Mouse (Mus musculus) forebrain, embryonic 15.5 days (tissue): Measurements from ENCODE around the gene Gm49337. TPM values are rescaled to one million over a fixed set of nuclear protein-coding genes. Genes with fewer than 3 reads are reported as not detected.

ENCODE experiments used
- ATAC-seq: fragments of 200-750 bp; cut with Nextera tagmentation; replicated peaks from 2 replicates; pipeline ENCODE4 v1.8.0; 2017; ENCODE audit warnings: mild to moderate bottlenecking, moderate TSS enrichment, moderate library complexity
- H3K27ac ChIP-seq: fragments of 300-500 bp; sonication (generic); replicated peaks from 2 replicates; pipeline ENCODE4 v1.5.1; 2015; ENCODE audit warnings: mild to moderate bottlenecking, inconsistent platforms
- H3K27me3 ChIP-seq: fragments of 300-500 bp; sonication (generic); 2 replicates; pipeline ENCODE4 v1.6.1; 2015; ENCODE audit warnings: inconsistent platforms
- H3K36me3 ChIP-seq: fragments of 300-500 bp; sonication (generic); 2 replicates; pipeline ENCODE4 v1.6.1; 2015; ENCODE audit warnings: mild to moderate bottlenecking, inconsistent platforms
- H3K4me1 ChIP-seq: fragments of 300-500 bp; sonication (generic); 2 replicates; pipeline ENCODE4 v1.6.1; 2015; ENCODE audit warnings: inconsistent platforms
- H3K4me2 ChIP-seq: fragments of 300-500 bp; sonication (generic); replicated peaks from 2 replicates; pipeline ENCODE4 v1.6.1; 2015; ENCODE audit warnings: mild to moderate bottlenecking, inconsistent platforms
- H3K4me3 ChIP-seq: fragments of 300-500 bp; sonication (generic); 2 replicates; pipeline ENCODE4 v1.5.1; 2015; ENCODE audit warnings: mild to moderate bottlenecking, inconsistent platforms
- H3K9ac ChIP-seq: fragments of 300-500 bp; sonication (generic); replicated peaks from 2 replicates; pipeline ENCODE4 v1.6.1; 2015; ENCODE audit warnings: mild to moderate bottlenecking, inconsistent platforms
- H3K9me3 ChIP-seq: fragments of 300-500 bp; sonication (generic); 2 replicates; pipeline ENCODE4 v1.6.1; 2016; ENCODE audit warnings: inconsistent platforms
- WGBS: fragments of 180-500 bp; shearing (Covaris S2); methylation state at CpG from one replicate; pipeline ENCODE4 v1.1.7; 2015; ENCODE audit warnings: mixed read lengths; 5-methylcytosine and 5-hydroxymethylcytosine counted together
- polyA plus RNA-seq: library from polyadenylated mRNA; unstranded; fragments of >200 nt; fragmentation: Nextera tagmentation; extraction: Ambion mirVana; gene quantifications from 2 replicates; pipeline ENCODE4 v1.2.1, GENCODE M21; 2015

Gene Gm49337
- not detected in 2 replicates for polyA plus RNA-seq

DNA sequence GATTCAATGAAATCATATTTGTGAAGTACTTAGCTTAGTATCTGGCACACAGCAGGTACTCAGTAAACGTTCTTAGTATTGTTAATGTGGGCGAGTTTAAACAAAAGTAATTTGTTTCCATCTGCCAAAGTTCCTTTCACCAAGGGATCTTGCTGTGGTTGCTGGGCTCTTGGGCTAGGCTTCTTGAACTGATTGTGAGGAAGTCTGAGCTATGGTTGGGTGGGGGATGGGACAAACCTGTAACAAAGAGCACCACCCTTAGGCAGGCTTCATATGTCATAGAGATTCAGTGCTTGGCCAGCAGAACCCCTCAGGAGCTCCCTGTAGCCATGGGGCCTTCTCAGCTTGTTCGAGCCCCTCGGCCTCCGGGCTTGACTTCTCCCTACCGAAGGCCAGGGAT, at the start of gene Gm49337, which contains the start of gene 1700042G07Rik:
Gene Gm49337 (plus strand): TSS at position 313 of the 400 bp plus-strand sequence.
Gene 1700042G07Rik (plus strand): TSS at position 301 of the 400 bp plus-strand sequence.
- WGBS: 80% methylated on average over 6 of the region's 6 CpGs
- ATAC-seq: no peak

DNA sequence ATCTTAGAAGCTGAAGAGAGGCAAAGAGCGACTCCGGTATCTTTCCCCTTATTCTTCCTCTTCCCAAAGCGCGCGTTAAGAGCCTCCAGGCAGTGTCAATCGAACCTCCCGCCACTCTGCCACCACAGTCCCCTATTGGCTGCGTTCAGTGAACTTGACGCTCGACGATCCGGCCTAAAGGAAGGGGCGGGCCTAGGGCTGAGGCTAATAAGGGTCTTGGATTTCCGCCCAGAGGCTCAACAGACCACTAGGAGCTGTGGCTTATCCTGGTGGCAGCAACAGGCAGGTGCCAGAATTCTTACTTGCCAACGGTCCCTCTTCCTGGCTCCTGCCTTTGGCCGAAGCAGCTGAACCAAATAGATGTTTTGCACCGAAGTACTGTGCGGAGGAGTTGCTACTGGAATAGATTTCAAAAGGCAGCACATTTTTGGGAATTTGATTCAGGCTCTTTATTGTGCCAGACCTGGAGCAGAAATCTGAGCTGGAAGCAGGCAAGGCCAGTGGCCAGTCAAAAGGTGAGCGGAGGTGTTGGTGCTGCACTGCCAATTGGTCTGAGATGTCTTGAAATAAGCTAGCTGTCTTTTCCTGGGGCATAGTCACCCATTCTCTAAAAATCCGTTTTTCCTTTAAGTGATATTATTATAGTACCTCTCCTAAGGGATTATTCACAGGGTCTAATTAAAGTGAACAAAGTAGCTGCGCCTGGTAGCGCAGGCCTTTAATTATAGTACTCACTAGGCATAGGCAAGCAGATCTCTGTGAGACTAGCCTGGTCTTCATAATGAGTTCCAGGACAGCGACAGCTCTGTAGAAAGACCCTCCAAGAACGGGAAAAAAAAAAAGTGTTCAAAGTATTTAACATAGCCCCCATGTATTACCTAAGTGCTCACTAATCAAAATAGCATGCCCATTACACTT, 49.3 kb upstream of the Gm49337 start, which contains the start of the genes Rad54l and Pomgnt1:
Gene Rad54l (minus strand): TSS at position 89 of the 918 bp plus-strand sequence.
Gene Pomgnt1 (plus strand): TSS at position 239 of the 918 bp plus-strand sequence.
- ATAC-seq: peak; percentile 98
- no peaks in the 10 kb centered on the region for H3K9me3 ChIP-seq
- WGBS: 2% methylated on average over 24 of the region's 24 CpGs
- H3K27me3 ChIP-seq: no peaks in the 10 kb centered on the region
- peak within 1 kb of the TSS; percentile 60 for H3K9ac ChIP-seq
- peaks cover 24% of the 10 kb centered on the region for H3K4me1 ChIP-seq
- H3K36me3 ChIP-seq: 0 out of 2 replicates have a peak, but pooled peaks cover under 1% of the 10 kb centered on the region
- H3K4me2 ChIP-seq: peak within 1 kb of the TSS; percentile 59
- peak within 1 kb of the TSS; percentile 71 for H3K4me3 ChIP-seq
- peak within 1 kb of the TSS; percentile 76 for H3K27ac ChIP-seq

More for the DNA sequence above, at the start of gene Gm49337, which contains the start of gene 1700042G07Rik:
- no peaks in the 10 kb centered on the region for H3K27me3 ChIP-seq
- no peak within 1 kb of the TSS for H3K4me3 ChIP-seq
- H3K27ac ChIP-seq: no peak within 1 kb of the TSS
- no peak within 1 kb of the TSS for H3K4me2 ChIP-seq
- H3K9ac ChIP-seq: no peak within 1 kb of the TSS
- H3K36me3 ChIP-seq: no peaks in the 10 kb centered on the region
- H3K4me1 ChIP-seq: peaks cover 26% of the 10 kb centered on the region
- H3K9me3 ChIP-seq: no peaks in the 10 kb centered on the region

DNA sequence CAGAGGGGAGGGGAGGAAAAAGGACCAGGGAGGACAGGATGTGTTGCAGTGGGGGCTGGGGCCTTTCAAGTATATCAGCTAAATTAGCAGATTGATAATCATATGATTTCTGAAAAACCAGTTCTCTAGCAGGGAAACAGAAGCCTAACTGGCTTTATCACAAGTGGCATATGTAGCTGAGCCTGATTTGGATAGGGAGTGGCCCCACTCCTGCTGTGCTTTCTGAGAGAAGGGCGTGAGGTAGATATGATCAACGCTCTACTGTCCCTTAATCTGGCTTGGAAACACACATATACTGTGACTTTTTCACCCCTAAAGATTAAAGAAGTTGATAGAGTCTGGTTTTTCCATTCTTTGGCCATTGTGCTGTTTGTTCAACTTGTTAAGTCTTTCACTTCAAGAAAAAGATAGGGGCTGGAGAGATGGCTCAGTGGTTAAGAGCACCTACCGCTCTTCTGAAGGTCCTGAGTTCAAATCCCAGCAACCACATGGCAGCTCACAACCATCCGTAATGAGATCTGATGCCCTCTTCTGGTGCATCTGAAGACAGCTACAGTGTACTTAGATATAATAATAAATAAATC, 47.3 kb upstream of the Gm49337 start:
- ATAC-seq: no peak
- Histone ChIP-seq H3K4me3 (no peak overlapping the region), H3K4me2 (no peak overlapping the region), H3K27ac (no peak overlapping the region), H3K27me3 (no peaks in the 10 kb centered on the region), H3K9me3 (no peaks in the 10 kb centered on the region), H3K9ac (no peak overlapping the region), H3K4me1 (peaks cover 24% of the 10 kb centered on the region), H3K36me3 (no peaks in the 10 kb centered on the region)
- WGBS: 95% methylated on average over 4 of the region's 4 CpGs

DNA sequence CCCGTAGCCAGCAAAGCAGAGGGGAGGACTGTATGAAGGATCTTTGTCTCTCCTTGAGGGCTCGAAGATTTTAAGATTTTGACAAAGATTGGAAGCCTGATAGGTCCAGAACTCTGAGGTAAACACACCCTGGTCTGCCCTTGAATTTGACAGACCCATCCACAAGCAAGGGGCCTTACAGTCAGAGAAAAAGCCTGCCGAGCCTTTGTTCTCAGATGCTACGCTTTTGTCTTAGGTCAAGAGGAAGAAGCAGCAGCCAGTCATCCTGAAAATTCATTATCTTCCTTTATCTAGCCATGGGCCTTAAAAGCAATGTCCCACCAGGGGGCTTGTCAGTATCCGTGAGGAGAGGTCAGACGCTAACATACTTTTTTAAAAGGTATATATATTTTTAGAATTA, 45.2 kb upstream of the Gm49337 start:
- Histone ChIP-seq H3K4me3 (no peak overlapping the region), H3K4me1 (peaks cover 17% of the 10 kb centered on the region), H3K9me3 (no peaks in the 10 kb centered on the region), H3K27ac (no peak overlapping the region), H3K9ac (no peak overlapping the region), H3K27me3 (no peaks in the 10 kb centered on the region), H3K36me3 (no peaks in the 10 kb centered on the region), H3K4me2 (no peak overlapping the region)
- ATAC-seq: no peak
- 75% methylated on average over 6 of the region's 6 CpGs for WGBS

DNA sequence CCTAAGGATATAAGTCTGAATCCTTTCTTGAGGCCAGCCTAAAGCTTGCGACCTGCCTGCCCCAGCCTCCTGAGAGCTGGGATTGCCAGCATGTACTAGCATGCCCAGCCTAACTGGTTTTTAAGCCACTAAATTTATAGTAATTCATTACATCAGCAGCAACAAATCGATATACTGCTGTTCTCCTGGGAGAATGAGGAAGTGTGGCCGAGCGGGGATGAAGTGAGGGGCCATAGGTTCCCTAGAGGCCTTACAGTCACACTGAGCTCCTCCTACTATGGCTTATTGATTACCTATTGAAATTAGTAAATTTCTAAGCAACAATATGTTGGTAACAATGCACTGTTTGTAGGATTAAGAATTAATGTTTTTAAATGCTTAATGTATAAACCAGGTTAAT, 40.1 kb upstream of the Gm49337 start:
- no peak overlapping the region for H3K9ac ChIP-seq
- H3K9me3 ChIP-seq: no peaks in the 10 kb centered on the region
- H3K4me3 ChIP-seq: no peak overlapping the region
- no peak overlapping the region for H3K4me2 ChIP-seq
- WGBS: 93% methylated on average over 4 of the region's 4 CpGs
- H3K36me3 ChIP-seq: no peaks in the 10 kb centered on the region
- no peak overlapping the region for H3K27ac ChIP-seq
- H3K27me3 ChIP-seq: no peaks in the 10 kb centered on the region
- no peak for ATAC-seq
- no peaks in the 10 kb centered on the region for H3K4me1 ChIP-seq

DNA sequence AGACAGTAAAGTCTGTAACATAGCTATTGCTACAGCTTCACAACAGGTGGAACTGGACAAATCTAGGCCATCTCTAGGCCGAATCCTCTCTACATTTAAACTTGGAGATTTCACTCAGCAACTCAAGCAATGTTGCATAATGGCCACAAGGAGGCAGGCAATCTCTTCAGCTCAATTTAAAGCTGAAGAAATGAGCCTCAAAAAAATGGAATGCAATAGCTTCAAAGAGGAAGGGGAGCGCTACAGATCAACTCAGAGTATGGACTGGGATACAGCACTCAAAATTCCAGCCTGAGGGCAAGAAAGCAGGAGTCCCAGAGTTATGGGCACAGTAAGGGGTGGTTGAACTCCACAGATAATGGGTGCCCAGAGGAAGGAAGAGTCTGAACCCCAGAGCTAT, 38.2 kb upstream of the Gm49337 start:
- Histone ChIP-seq H3K27ac (no peak overlapping the region), H3K9me3 (no peaks in the 10 kb centered on the region), H3K4me1 (no peaks in the 10 kb centered on the region), H3K27me3 (no peaks in the 10 kb centered on the region), H3K4me2 (no peak overlapping the region), H3K9ac (no peak overlapping the region), H3K36me3 (no peaks in the 10 kb centered on the region), H3K4me3 (no peak overlapping the region)
- WGBS: 32% methylated on average over 2 of the region's 2 CpGs
- 0 out of 2 replicates have a peak, but pooled peaks have one; percentile 41 for ATAC-seq

DNA sequence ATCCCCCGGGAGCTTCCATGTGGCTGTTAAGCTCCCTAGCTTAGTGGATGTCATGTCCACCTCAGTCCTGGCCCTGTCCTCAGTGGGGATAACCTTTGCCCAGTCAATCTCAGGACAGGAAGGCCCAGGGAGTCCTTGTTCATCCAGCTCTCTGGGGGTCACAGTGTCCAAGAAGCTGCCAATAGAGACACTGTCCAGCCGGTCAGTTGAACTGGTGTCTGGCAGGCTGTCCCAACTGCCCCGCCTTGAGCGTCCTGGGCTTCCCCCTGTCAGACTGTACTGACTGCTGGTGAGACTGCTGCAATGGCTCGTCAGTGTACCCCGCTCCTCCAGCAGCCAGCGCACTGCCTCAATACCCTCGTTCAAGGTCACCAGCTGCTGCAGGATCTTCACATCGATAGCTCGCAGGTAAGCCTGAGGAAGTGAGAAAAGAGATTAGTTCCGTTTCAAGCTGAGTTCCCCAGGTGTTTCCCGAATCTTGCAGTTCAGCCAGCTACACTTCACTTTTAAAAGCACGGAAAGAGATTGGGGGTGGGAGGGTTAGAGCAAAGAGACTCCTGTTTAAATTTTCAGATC, 35.7 kb upstream of the Gm49337 start:
- H3K4me2 ChIP-seq: no peak overlapping the region
- no peaks in the 10 kb centered on the region for H3K27me3 ChIP-seq
- H3K4me1 ChIP-seq: no peaks in the 10 kb centered on the region
- no peaks in the 10 kb centered on the region for H3K36me3 ChIP-seq
- ATAC-seq: no peak
- WGBS: 55% methylated on average over 13 of the region's 13 CpGs
- H3K27ac ChIP-seq: no peak overlapping the region
- H3K9me3 ChIP-seq: no peaks in the 10 kb centered on the region
- no peak overlapping the region for H3K4me3 ChIP-seq
- H3K9ac ChIP-seq: no peak overlapping the region

DNA sequence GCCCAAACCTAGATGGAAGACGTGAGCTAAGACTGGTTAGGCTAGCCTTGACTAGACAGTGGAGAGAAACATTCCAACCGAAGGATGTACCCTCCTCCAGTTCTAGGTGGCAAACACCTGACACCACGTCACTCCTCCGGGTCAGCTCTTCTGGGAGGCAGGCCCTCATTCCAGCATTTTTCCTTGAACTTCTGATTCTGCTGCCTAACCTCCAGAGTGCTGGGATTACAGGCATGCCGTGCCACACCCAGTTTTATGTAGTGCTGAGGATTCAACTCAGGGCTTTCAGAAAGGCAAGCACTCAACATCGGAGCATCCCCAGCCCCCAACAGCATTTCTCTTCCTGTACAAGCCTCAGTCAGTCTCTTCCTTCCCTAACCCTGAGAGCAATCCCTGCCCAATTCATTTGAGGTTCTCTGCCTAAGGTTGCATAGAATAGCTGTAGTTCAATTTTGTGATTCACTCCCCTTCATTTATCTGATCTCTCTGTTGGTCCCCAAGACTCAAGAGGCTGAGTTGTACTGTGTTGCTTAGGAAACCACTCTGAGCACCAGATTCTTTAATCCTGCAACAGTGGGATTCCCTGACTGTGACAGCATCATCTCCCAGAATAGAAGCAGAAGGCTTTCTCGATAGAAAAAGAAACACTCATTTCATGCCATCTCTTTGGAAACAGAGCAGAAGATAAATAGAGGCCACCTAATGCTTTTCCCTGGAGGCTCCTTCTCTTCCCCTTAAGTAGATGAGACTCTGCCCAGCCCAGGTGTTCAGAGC, 32.2 kb upstream of the Gm49337 start:
- no peak overlapping the region for H3K4me2 ChIP-seq
- 85% methylated on average over 7 of the region's 7 CpGs for WGBS
- H3K36me3 ChIP-seq: no peaks in the 10 kb centered on the region
- H3K27me3 ChIP-seq: no peaks in the 10 kb centered on the region
- no peak overlapping the region for H3K9ac ChIP-seq
- no peak overlapping the region for H3K27ac ChIP-seq
- H3K9me3 ChIP-seq: no peaks in the 10 kb centered on the region
- H3K4me3 ChIP-seq: no peak overlapping the region
- H3K4me1 ChIP-seq: peaks cover 18% of the 10 kb centered on the region
- ATAC-seq: no peak

DNA sequence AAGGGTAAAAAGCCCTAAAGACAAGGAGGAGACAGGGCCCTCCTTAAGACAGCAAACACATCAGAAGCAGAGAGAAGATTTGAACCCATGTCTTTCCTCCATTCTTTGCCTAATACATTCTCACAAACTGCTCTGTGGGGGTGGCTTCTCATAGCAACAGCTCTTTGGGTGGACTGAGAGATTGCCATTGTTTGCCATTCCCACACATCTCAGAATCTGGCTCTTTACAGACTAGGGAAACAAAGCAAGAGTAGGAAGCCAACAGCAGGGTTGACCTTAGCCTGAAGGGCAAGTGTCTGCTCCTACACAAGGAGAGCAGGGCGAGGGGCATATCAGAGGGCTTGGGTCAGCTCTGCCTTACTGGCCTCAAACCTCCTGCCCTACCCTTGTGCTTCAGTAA, 31.4 kb upstream of the Gm49337 start:
- ATAC-seq: no peak
- Histone ChIP-seq H3K4me3 (no peak overlapping the region), H3K4me2 (no peak overlapping the region), H3K9ac (no peak overlapping the region), H3K4me1 (peaks cover 18% of the 10 kb centered on the region), H3K9me3 (no peaks in the 10 kb centered on the region), H3K36me3 (no peaks in the 10 kb centered on the region), H3K27me3 (no peaks in the 10 kb centered on the region), H3K27ac (no peak overlapping the region)
- 84% methylated on average over 1 of the region's 1 CpGs for WGBS

DNA sequence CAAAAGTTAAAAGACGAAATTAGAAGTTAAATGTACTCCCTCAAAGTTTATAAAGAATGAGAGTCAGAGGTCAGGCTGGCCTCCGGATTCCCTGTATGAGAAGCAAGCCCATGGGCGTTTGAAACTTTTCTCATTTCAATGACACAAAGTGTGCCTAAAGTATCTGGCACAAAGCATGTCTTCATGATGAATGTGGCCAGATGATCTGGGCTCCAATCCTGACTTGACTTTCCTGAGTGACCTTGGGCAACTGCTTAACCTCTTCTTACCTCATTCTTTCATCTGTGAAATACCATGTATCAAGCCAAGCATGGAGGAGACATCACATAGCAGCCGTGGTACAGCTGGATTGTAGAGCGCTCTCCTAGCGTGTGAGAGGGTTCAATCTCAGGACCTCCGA, 30.9 kb upstream of the Gm49337 start:
- whole genome bisulfite sequencing: 84% methylated on average over 7 of the region's 7 CpGs
- H3K27ac ChIP-seq: no peak overlapping the region
- no peaks in the 10 kb centered on the region for H3K9me3 ChIP-seq
- no peak overlapping the region for H3K4me3 ChIP-seq
- H3K9ac ChIP-seq: no peak overlapping the region
- no peaks in the 10 kb centered on the region for H3K36me3 ChIP-seq
- ATAC-seq: no peak
- H3K4me2 ChIP-seq: no peak overlapping the region
- no peaks in the 10 kb centered on the region for H3K27me3 ChIP-seq
- H3K4me1 ChIP-seq: peaks cover 18% of the 10 kb centered on the region

DNA sequence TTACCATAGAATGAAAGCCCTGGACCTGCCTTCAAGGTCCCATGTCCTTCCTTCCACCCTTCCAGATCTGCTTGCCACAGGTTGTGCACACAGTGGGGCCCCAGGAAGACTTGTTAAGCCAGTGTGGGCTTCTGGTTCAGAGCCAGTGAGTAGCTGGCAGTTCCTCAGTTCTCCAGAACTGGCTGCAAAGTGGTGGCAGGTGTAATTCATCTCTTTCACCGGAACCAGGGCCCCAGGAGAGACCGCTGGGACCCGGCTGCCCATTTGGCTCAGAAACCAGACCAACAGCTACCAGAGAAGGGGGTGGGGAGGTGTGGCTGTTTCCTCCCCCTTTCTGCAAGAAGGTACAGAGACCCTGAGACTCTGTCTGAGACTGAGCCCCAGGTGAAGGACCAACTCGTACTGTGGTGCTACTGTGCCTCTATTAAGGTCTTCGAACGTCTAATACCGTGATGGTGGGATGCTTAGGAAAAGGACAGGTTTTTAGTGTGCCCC, 29.8 kb upstream of the Gm49337 start:
- peaks cover 18% of the 10 kb centered on the region for H3K4me1 ChIP-seq
- 6% methylated on average over 7 of the region's 7 CpGs for WGBS
- H3K9ac ChIP-seq: peak overlapping the region; percentile 8; the same call in 1 of the 2 replicates
- peak overlapping the region; percentile 65 for H3K4me3 ChIP-seq
- H3K9me3 ChIP-seq: no peaks in the 10 kb centered on the region
- H3K27ac ChIP-seq: no peak overlapping the region
- H3K4me2 ChIP-seq: peak overlapping the region; percentile 97
- H3K36me3 ChIP-seq: no peaks in the 10 kb centered on the region
- H3K27me3 ChIP-seq: no peaks in the 10 kb centered on the region
- ATAC-seq: no peak
